Mouse (Mus musculus) kidney, adult 8-10 months (tissue): ENCODE data around the gene Rps19.
A peak's percentile ranks its signal among the peaks of the same experiment; 100 is the strongest.

Source experiments
- DNase-seq, 2 experiments: peaks; one replicate each; pipeline ENCODE4 v3.0.0; 2022

Gene Rps19

GRCm38 (mm10) chr7:24903444-24903825 is 19.3 kb downstream of the Rps19 start:
- no peak for DNase-seq

GRCm38 (mm10) chr7:24904070-24904483 is 19.9 kb downstream of the Rps19 start:
- peak; percentile 98 for DNase-seq

GRCm38 (mm10) chr7:24904936-24905335 is 20.8 kb downstream of the Rps19 start:
- DNase-seq, result peak; percentile 66 to 67

GRCm38 (mm10) chr7:24906551-24906950 is 22.4 kb downstream of the Rps19 start:
- DNase-seq, result no peak

- DNase-seq, result no peak
Measured at GRCm38 (mm10) chr7:24907211-24907748, 23.1 kb downstream of the Rps19 start.

- no peak for DNase-seq
Measured at GRCm38 (mm10) chr7:24912480-24912879, 28.3 kb downstream of the Rps19 start.

GRCm38 (mm10) chr7:24918763-24919323 is 34.7 kb downstream of the Rps19 start:
- DNase-seq, result no peak

- no peak for DNase-seq
Measured at GRCm38 (mm10) chr7:24919728-24920127, 35.6 kb downstream of the Rps19 start.

GRCm38 (mm10) chr7:24930475-24930874 is 46.3 kb downstream of the Rps19 start:
- no peak for DNase-seq

- DNase-seq, result no peak
Measured at GRCm38 (mm10) chr7:24931651-24932050, 47.5 kb downstream of the Rps19 start.
